Mouse (Mus musculus) limb, embryonic 11.5 days (tissue): ENCODE data around the gene Ctdsp1. TPM values are rescaled to one million over a fixed set of nuclear protein-coding genes. Genes with fewer than 3 reads are reported as not detected.

Source experiments
- ATAC-seq: fragments of 200-750 bp; cut with Nextera tagmentation; 2 replicates; pipeline ENCODE4 v1.8.0; 2017; ENCODE audit warnings: low read depth; ENCODE audit not compliant: insufficient number of reproducible peaks, low FRiP score, low TSS enrichment
- DNase-seq: peaks from one replicate; pipeline ENCODE4 v3.0.0-alpha.2; 2015; ENCODE audit warnings: low spot score
- H3K27ac ChIP-seq: fragments of 300-500 bp; sonication (generic); replicated peaks from 2 replicates; pipeline ENCODE4 v1.5.1; 2014; ENCODE audit warnings: low read depth, mild to moderate bottlenecking, low read length
- H3K27me3 ChIP-seq: fragments of 300-500 bp; sonication (generic); 2 replicates; pipeline ENCODE4 v1.6.1; 2014; ENCODE audit warnings: mild to moderate bottlenecking, low read length, mixed read lengths; ENCODE audit not compliant: control insufficient read depth, insufficient read depth
- H3K36me3 ChIP-seq: fragments of 300-500 bp; sonication (generic); 2 replicates; pipeline ENCODE4 v1.6.1; 2014; ENCODE audit warnings: mild to moderate bottlenecking, low read length, moderate library complexity, mixed read lengths; ENCODE audit not compliant: control insufficient read depth, insufficient read depth
- H3K4me1 ChIP-seq: fragments of 300-500 bp; sonication (generic); 2 replicates; pipeline ENCODE4 v1.6.1; 2014; ENCODE audit warnings: low read length, mixed read lengths; ENCODE audit not compliant: control insufficient read depth, insufficient read depth
- H3K4me2 ChIP-seq: fragments of 300-500 bp; sonication (generic); 2 replicates; pipeline ENCODE4 v1.6.1; 2014; ENCODE audit warnings: low read depth, mild to moderate bottlenecking, moderate library complexity; ENCODE audit not compliant: severe bottlenecking
- H3K4me3 ChIP-seq: fragments of 300-500 bp; sonication (generic); 2 replicates; pipeline ENCODE4 v1.5.1; 2014; ENCODE audit warnings: low read depth, low read length
- H3K9ac ChIP-seq: fragments of 300-500 bp; sonication (generic); 2 replicates; pipeline ENCODE4 v1.6.1; 2014; ENCODE audit warnings: mild to moderate bottlenecking, low read length
- H3K9me3 ChIP-seq: fragments of 300-500 bp; sonication (generic); 2 replicates; pipeline ENCODE4 v1.6.1; 2016; ENCODE audit warnings: low read length; ENCODE audit not compliant: control insufficient read depth
- WGBS: fragments of 180-500 bp; shearing (Covaris S2); extraction: QIAGEN DNeasy Blood & Tissue Kit; methylation state at CpG from one replicate; pipeline ENCODE4 v1.1.7; 2014; 5-methylcytosine and 5-hydroxymethylcytosine counted together
- microRNA counts: library from miRNA; unstranded; fragments of <30 nt; microRNA quantifications from one replicate; lab custom pipeline; 2016
- microRNA-seq: library from miRNA; unstranded; fragments of <30 nt; microRNA quantifications from one replicate; pipeline ENCODE4, GENCODE M21; 2016
- polyA plus RNA-seq: library from polyadenylated mRNA; unstranded; fragments of >200 nt; fragmentation: Nextera tagmentation; extraction: Ambion mirVana; gene quantifications from 2 replicates; pipeline ENCODE4 v1.2.1, GENCODE M21; 2014

The Ctdsp1 gene
- polyA plus RNA-seq, 1 experiment from 2014 or later: 75.8 TPM

- no peak for DNase-seq
- H3K9me3 ChIP-seq: no peaks in the 10 kb centered on the region
- peaks cover 9% of the 10 kb centered on the region; the same call in 1 of the 2 replicates for H3K36me3 ChIP-seq
- no peak overlapping the region for H3K27ac ChIP-seq
- H3K4me1 ChIP-seq: no peaks in the 10 kb centered on the region
- WGBS: 91% methylated on average over 6 of the region's 6 CpGs
- H3K27me3 ChIP-seq: no peaks in the 10 kb centered on the region
- no peak overlapping the region for H3K4me2 ChIP-seq
- no peak overlapping the region for H3K9ac ChIP-seq
- no peak overlapping the region for H3K4me3 ChIP-seq
- no peak for ATAC-seq
These were observed 44.3 kb downstream of the Ctdsp1 start for GRCm38 (mm10) chr1:74435563-74435962.

- DNase-seq: no peak
- H3K4me2 ChIP-seq: no peak overlapping the region
- H3K27me3 ChIP-seq: no peaks in the 10 kb centered on the region
- no peaks in the 10 kb centered on the region for H3K9me3 ChIP-seq
- WGBS: 76% methylated on average over 8 of the region's 8 CpGs
- no peak overlapping the region for H3K4me3 ChIP-seq
- H3K36me3 ChIP-seq: peaks cover 9% of the 10 kb centered on the region; the same call in 1 of the 2 replicates
- no peaks in the 10 kb centered on the region for H3K4me1 ChIP-seq
- no peak for ATAC-seq
- no peak overlapping the region for H3K9ac ChIP-seq
- H3K27ac ChIP-seq: no peak overlapping the region
These were observed 46.6 kb downstream of the Ctdsp1 start for GRCm38 (mm10) chr1:74437702-74438427.

GRCm38 (mm10) chr1:74439166-74439876 is 48.0 kb downstream of the Ctdsp1 start:
- Histone ChIP-seq H3K4me3 (no peak overlapping the region), H3K4me1 (no peaks in the 10 kb centered on the region), H3K27ac (no peak overlapping the region), H3K27me3 (no peaks in the 10 kb centered on the region), H3K9me3 (no peaks in the 10 kb centered on the region), H3K36me3 (peaks cover 11% of the 10 kb centered on the region; the same call in 1 of the 2 replicates), H3K4me2 (no peak overlapping the region), H3K9ac (no peak overlapping the region)
- DNase-seq: no peak
- 93% methylated on average over 19 of the region's 19 CpGs for WGBS
- ATAC-seq: no peak

- no peaks in the 10 kb centered on the region for H3K9me3 ChIP-seq
- H3K4me1 ChIP-seq: no peaks in the 10 kb centered on the region
These were observed 53.2 kb downstream of the Ctdsp1 start for GRCm38 (mm10) chr1:74444538-74444937.

More at GRCm38 (mm10) chr1:74444538-74444937, 53.2 kb downstream of the Ctdsp1 start:
- no peak overlapping the region for H3K27ac ChIP-seq
- DNase-seq (no peak), ATAC-seq (no peak)
- no peak overlapping the region for H3K4me2 ChIP-seq
- 89% methylated on average over 2 of the region's 2 CpGs for WGBS
- no peaks in the 10 kb centered on the region for H3K27me3 ChIP-seq
- no peak overlapping the region for H3K9ac ChIP-seq
- peaks cover 13% of the 10 kb centered on the region; the same call in 1 of the 2 replicates for H3K36me3 ChIP-seq
- no peak overlapping the region for H3K4me3 ChIP-seq

MicroRNAs within 50 kb of the gene (microRNA counts, 519-probe panel; counts per million panel counts)
- microRNA mmu-miR-26b (lab: Ali Mortazavi, UCI): 4,079 counts per million, percentile 60 among the panel's probes with 10 or more counts

Small RNA genes lying within 50 kb of the gene (microRNA-seq; reads per million reads assigned to microRNA genes)
- 17,359 reads per million, percentile 97 among the genes with 10 or more reads in this experiment for gene Mir26b

Other genes with a start within 250 kb of the Ctdsp1 start
- 0.08 and 0.14 TPM in 2 replicates for gene Cxcr2, start 237.5 kb upstream of the Ctdsp1 start, polyA plus RNA-seq
- gene Cxcr1, start 196.9 kb upstream of the Ctdsp1 start, polyA plus RNA-seq: not detected in 2 replicates
- gene Arpc2, start 155.4 kb upstream of the Ctdsp1 start, polyA plus RNA-seq: 314 and 323 TPM in 2 replicates
- gene Gpbar1, start 113.0 kb upstream of the Ctdsp1 start, polyA plus RNA-seq: 0.51 TPM in 1 of 2 replicates, not detected in the other
- gene Aamp, start 106.8 kb upstream of the Ctdsp1 start, polyA plus RNA-seq: 218 and 223 TPM in 2 replicates
- 118 and 119 TPM in 2 replicates for gene Pnkd, start 106.6 kb upstream of the Ctdsp1 start, polyA plus RNA-seq
- 10.3 and 10.5 TPM in 2 replicates for gene Tmbim1, start 85.9 kb upstream of the Ctdsp1 start, polyA plus RNA-seq
- 0.25 and 0.79 TPM in 2 replicates for gene Catip, start 29.4 kb upstream of the Ctdsp1 start, polyA plus RNA-seq
- gene Slc11a1, start 16.3 kb upstream of the Ctdsp1 start, polyA plus RNA-seq: 1.0 and 1.8 TPM in 2 replicates
- gene Vil1, start 17.9 kb downstream of the Ctdsp1 start, polyA plus RNA-seq: 0.16 and 0.18 TPM in 2 replicates
- 113 and 120 TPM in 2 replicates for gene Cnot9, start 114.5 kb downstream of the Ctdsp1 start, polyA plus RNA-seq
- 0.53 and 0.79 TPM in 2 replicates for gene Plcd4, start 151.4 kb downstream of the Ctdsp1 start, polyA plus RNA-seq
- gene Usp37, start 152.8 kb downstream of the Ctdsp1 start, polyA plus RNA-seq: 46.4 and 52.2 TPM in 2 replicates
- 10.2 and 11.6 TPM in 2 replicates for gene Zfp142, start 196.7 kb downstream of the Ctdsp1 start, polyA plus RNA-seq
- 15.4 and 15.9 TPM in 2 replicates for gene Bcs1l, start 196.8 kb downstream of the Ctdsp1 start, polyA plus RNA-seq
- gene Rnf25, start 209.9 kb downstream of the Ctdsp1 start, polyA plus RNA-seq: 8.8 and 9.2 TPM in 2 replicates
- gene Stk36, start 209.9 kb downstream of the Ctdsp1 start, polyA plus RNA-seq: 13.6 and 16.1 TPM in 2 replicates